Mouse (Mus musculus) ZHBTc4 (cell line): ENCODE results near the gene Hmx3.

ENCODE experiments used
- DNase-seq: peaks from one replicate; pipeline ENCODE4 v3.0.0-alpha.2; 2011; ENCODE audit warnings: low read depth, low spot score

Gene Hmx3

GRCm38 (mm10) chr7:131556541-131557271 is 14.0 kb downstream of the Hmx3 start:
- DNase-seq, result peak; percentile 67

GRCm38 (mm10) chr7:131557751-131558150 is 15.1 kb downstream of the Hmx3 start:
- no peak for DNase-seq

GRCm38 (mm10) chr7:131559986-131560696 is 17.5 kb downstream of the Hmx3 start, which contains the start of gene Bub3:
Gene Bub3, plus strand, starts transcription at chr7:131560222.
- DNase-seq, result peak; percentile 96

- DNase-seq, result no peak
Observed at GRCm38 (mm10) chr7:131560697-131561042, 18.0 kb downstream of the Hmx3 start.

GRCm38 (mm10) chr7:131575246-131575645 is 32.6 kb downstream of the Hmx3 start:
- peak; percentile 21 for DNase-seq

- DNase-seq, result no peak
Observed at GRCm38 (mm10) chr7:131582178-131582577, 39.5 kb downstream of the Hmx3 start.

- no peak for DNase-seq
Observed at GRCm38 (mm10) chr7:131585551-131585950, 42.9 kb downstream of the Hmx3 start.
